Mouse (Mus musculus): ENCODE measurements at regions not wholly inside any gene's neighbourhood (a gene's known extent, or its start where the extent isn't known, plus 50 kb on each side); places are given as distances from the start of the nearest gene placed in this dataset.

- ATAC-seq (ENCODE audit: extremely low read depth, insufficient number of reproducible peaks, low FRiP score, low TSS enrichment): no peak
- Histone ChIP-seq H3K27ac (replicated peaks) (no peak overlapping the region), H3K4me2 (no peak overlapping the region), H3K4me3 (no peak overlapping the region), H3K27me3 (replicated peaks) (no peaks in the 10 kb centered on the region), H3K4me1 (peaks cover 23% of the 10 kb centered on the region), H3K9me3 (no peaks in the 10 kb centered on the region), H3K36me3 (no peaks in the 10 kb centered on the region), H3K9ac (no peak overlapping the region)
- WGBS: 65% methylated on average over 8 of the region's 8 CpGs
Observed at GRCm38 (mm10) chr10:8041790-8042189, 85.8 kb upstream of the Tab2 start.

DNA sequence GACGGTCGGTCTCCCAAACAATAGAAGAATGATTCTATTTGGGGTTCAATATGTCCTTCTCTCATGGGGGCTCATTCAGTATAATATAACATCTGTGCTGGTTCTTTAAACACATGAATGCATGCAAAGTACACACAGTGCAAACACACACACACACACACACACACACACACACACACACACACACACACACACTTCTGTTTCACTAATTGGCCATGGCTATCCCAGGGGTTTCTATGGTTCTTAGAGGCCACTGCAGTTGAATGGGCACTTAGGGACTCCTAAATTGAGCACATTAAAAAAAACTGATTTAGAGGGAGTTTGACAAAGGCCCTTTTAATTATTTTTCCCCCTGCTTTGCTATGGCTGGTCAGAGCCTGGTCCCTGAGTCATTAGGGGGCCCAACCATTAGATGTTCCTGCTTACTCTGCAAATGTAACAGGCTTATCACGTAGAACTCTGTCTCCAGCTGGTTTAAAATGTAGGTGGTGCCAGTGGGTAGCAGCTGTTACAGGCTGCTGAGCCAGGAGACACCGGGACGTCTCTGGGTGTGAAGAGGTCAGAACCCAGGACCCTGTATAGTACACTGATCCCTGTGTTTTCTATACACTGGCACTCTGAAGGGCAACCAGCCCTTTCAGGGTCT, 82.1 kb upstream of the Tab2 start:
- 24% methylated on average over 5 of the region's 5 CpGs for WGBS

GRCm38 (mm10) chr10:8036293-8036692, 80.3 kb upstream of the Tab2 start:
- H3K4me2 ChIP-seq: no peak overlapping the region
- 80% methylated on average over 4 of the region's 4 CpGs for WGBS
- ATAC-seq (ENCODE audit: extremely low read depth, insufficient number of reproducible peaks, low FRiP score, low TSS enrichment): no peak
- no peaks in the 10 kb centered on the region for H3K36me3 ChIP-seq
- no peak overlapping the region for H3K9ac ChIP-seq
- H3K4me3 ChIP-seq: no peak overlapping the region
- H3K27me3 ChIP-seq (replicated peaks): no peaks in the 10 kb centered on the region
- H3K27ac ChIP-seq (replicated peaks): no peak overlapping the region
- peaks cover 39% of the 10 kb centered on the region for H3K4me1 ChIP-seq
- H3K9me3 ChIP-seq: no peaks in the 10 kb centered on the region

More for the DNA sequence above, 82.1 kb upstream of the Tab2 start:
- no peak for ATAC-seq (ENCODE audit: extremely low read depth, insufficient number of reproducible peaks, low FRiP score, low TSS enrichment)
- Histone ChIP-seq H3K27ac (replicated peaks) (0 out of 2 replicates have a peak overlapping the region, but pooled peaks have one; percentile 39), H3K4me3 (peak overlapping the region; percentile 26), H3K9ac (peak overlapping the region; percentile 50; the same call in 1 of the 2 replicates), H3K4me1 (peaks cover 39% of the 10 kb centered on the region), H3K9me3 (no peaks in the 10 kb centered on the region), H3K27me3 (replicated peaks) (no peaks in the 10 kb centered on the region), H3K36me3 (no peaks in the 10 kb centered on the region), H3K4me2 (peak overlapping the region; percentile 58)

- 65% methylated on average over 1 of the region's 1 CpGs for WGBS
- Histone ChIP-seq H3K4me1 (peaks cover 39% of the 10 kb centered on the region), H3K9ac (no peak overlapping the region), H3K9me3 (no peaks in the 10 kb centered on the region), H3K4me3 (no peak overlapping the region), H3K4me2 (no peak overlapping the region), H3K36me3 (no peaks in the 10 kb centered on the region), H3K27me3 (replicated peaks) (no peaks in the 10 kb centered on the region), H3K27ac (replicated peaks) (no peak overlapping the region)
- ATAC-seq (ENCODE audit: extremely low read depth, insufficient number of reproducible peaks, low FRiP score, low TSS enrichment): no peak
Observed at GRCm38 (mm10) chr10:8035310-8035709, 79.3 kb upstream of the Tab2 start.

DNA sequence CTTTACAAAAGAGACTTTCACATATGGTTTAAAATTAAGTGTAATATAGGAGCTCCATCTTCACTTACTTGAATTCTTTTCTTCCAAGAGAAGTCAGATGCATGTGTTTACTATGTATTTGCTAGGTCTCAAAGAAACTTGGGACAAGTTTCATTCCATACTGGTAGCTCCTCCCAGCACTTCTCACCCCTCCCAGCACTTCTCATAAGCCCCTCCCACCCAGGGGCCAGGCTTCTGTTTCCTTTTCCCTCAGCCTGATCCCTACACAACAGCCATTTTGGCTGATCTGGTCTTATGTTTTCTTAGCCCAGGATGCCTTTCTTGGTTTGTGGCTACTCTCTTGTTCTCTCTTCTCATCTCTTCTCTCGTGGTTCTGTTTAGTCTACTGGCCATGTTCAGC, 76.2 kb upstream of the Tab2 start:
- H3K9ac ChIP-seq: no peak overlapping the region
- WGBS: 69% methylated on average over 1 of the region's 1 CpGs
- no peak overlapping the region for H3K4me2 ChIP-seq
- no peak for ATAC-seq (ENCODE audit: extremely low read depth, insufficient number of reproducible peaks, low FRiP score, low TSS enrichment)
- H3K4me3 ChIP-seq: no peak overlapping the region
- H3K27ac ChIP-seq (replicated peaks): no peak overlapping the region
- H3K27me3 ChIP-seq (replicated peaks): no peaks in the 10 kb centered on the region
- peaks cover 32% of the 10 kb centered on the region for H3K4me1 ChIP-seq
- no peaks in the 10 kb centered on the region for H3K9me3 ChIP-seq
- no peaks in the 10 kb centered on the region for H3K36me3 ChIP-seq

DNA sequence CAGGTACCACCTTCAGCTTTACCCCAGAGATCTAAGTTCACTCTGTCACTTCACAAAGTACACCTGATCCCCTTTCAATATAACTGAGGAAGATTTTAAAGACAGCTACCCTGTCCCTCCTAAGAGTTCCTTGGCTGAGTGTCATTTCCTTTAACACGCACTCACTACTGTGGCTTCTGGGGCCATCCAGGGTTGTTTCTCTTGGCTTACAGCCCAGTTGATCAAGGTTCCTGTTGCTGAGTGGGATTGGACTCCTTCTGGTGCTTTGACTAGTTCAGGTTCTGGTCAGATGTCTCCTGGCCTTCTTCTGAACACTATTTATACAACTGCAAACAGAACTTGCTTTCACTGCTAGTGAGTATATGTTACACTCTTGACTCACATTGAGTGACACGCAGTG, 72.8 kb upstream of the Tab2 start:
- peak overlapping the region; percentile 54 for H3K27ac ChIP-seq (replicated peaks)

DNA sequence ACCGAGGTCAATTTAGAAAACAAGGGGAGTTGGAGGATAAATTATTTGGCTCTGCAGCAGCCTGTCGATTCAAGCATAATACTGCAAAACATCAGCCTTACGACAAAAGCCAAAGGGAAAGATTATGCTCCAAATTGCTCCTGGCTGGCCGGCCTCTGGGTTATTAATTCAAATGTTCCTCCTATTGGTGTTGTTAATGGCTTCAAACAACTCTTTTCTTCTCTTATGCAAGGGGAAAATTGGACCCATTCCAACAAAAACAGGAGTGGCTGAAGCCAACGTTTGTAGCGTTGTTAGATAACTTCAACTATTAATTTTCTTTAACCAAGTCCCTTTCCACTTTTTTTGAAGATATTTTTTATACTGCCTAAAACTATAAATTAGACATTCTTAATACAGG, 71.0 kb upstream of the Tab2 start:
- H3K9me3 ChIP-seq: no peaks in the 10 kb centered on the region
- no peaks in the 10 kb centered on the region for H3K27me3 ChIP-seq (replicated peaks)
- no peak overlapping the region for H3K4me2 ChIP-seq
- H3K4me1 ChIP-seq: peaks cover 20% of the 10 kb centered on the region
- H3K9ac ChIP-seq: no peak overlapping the region
- no peak overlapping the region for H3K27ac ChIP-seq (replicated peaks)
- H3K36me3 ChIP-seq: no peaks in the 10 kb centered on the region
- no peak for ATAC-seq (ENCODE audit: extremely low read depth, insufficient number of reproducible peaks, low FRiP score, low TSS enrichment)
- 42% methylated on average over 6 of the region's 6 CpGs for WGBS
- H3K4me3 ChIP-seq: no peak overlapping the region

More for the DNA sequence above, 72.8 kb upstream of the Tab2 start:
- Histone ChIP-seq H3K4me1 (peaks cover 18% of the 10 kb centered on the region), H3K4me2 (no peak overlapping the region), H3K9ac (no peak overlapping the region), H3K36me3 (no peaks in the 10 kb centered on the region), H3K9me3 (no peaks in the 10 kb centered on the region), H3K4me3 (no peak overlapping the region), H3K27me3 (replicated peaks) (no peaks in the 10 kb centered on the region)
- ATAC-seq (ENCODE audit: extremely low read depth, insufficient number of reproducible peaks, low FRiP score, low TSS enrichment): no peak
- 42% methylated on average over 2 of the region's 2 CpGs for WGBS

DNA sequence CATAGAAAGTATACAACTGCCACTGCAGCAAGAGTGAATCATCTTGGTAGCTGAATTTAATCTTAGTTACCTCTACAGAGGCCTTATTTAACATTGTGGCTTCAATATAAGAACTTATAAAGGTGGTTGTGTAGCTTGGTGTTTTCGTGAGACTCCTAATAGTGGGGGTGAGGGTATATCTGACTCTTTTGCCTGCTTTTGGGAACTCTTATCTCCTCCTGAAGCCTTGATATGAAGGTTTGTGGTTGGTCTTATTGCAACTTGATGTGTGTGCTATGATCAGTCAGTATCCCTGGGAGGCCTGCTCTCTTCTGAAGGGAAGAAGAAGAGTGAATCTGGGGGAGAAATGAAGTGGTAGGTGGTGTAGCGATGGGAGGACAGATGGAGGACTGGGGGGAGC, 67.7 kb upstream of the Tab2 start:
- no peak overlapping the region for H3K27ac ChIP-seq (replicated peaks)
- no peak overlapping the region for H3K4me2 ChIP-seq
- no peaks in the 10 kb centered on the region for H3K27me3 ChIP-seq (replicated peaks)
- no peak overlapping the region for H3K9ac ChIP-seq
- 89% methylated on average over 2 of the region's 2 CpGs for WGBS
- H3K4me1 ChIP-seq: peaks cover 17% of the 10 kb centered on the region
- ATAC-seq (ENCODE audit: extremely low read depth, insufficient number of reproducible peaks, low FRiP score, low TSS enrichment): no peak
- H3K9me3 ChIP-seq: no peaks in the 10 kb centered on the region
- H3K4me3 ChIP-seq: no peak overlapping the region
- no peaks in the 10 kb centered on the region for H3K36me3 ChIP-seq

- H3K27me3 ChIP-seq (replicated peaks): no peaks in the 10 kb centered on the region
- no peak overlapping the region for H3K4me3 ChIP-seq
- no peak overlapping the region for H3K27ac ChIP-seq (replicated peaks)
- H3K9ac ChIP-seq: no peak overlapping the region
- H3K4me1 ChIP-seq: peaks cover 9% of the 10 kb centered on the region
- no peak overlapping the region for H3K4me2 ChIP-seq
- no peak for ATAC-seq (ENCODE audit: extremely low read depth, insufficient number of reproducible peaks, low FRiP score, low TSS enrichment)
- H3K9me3 ChIP-seq: no peaks in the 10 kb centered on the region
- H3K36me3 ChIP-seq: no peaks in the 10 kb centered on the region
- 73% methylated on average over 1 of the region's 1 CpGs for WGBS
Observed at GRCm38 (mm10) chr10:8021971-8022370, 65.9 kb upstream of the Tab2 start.

DNA sequence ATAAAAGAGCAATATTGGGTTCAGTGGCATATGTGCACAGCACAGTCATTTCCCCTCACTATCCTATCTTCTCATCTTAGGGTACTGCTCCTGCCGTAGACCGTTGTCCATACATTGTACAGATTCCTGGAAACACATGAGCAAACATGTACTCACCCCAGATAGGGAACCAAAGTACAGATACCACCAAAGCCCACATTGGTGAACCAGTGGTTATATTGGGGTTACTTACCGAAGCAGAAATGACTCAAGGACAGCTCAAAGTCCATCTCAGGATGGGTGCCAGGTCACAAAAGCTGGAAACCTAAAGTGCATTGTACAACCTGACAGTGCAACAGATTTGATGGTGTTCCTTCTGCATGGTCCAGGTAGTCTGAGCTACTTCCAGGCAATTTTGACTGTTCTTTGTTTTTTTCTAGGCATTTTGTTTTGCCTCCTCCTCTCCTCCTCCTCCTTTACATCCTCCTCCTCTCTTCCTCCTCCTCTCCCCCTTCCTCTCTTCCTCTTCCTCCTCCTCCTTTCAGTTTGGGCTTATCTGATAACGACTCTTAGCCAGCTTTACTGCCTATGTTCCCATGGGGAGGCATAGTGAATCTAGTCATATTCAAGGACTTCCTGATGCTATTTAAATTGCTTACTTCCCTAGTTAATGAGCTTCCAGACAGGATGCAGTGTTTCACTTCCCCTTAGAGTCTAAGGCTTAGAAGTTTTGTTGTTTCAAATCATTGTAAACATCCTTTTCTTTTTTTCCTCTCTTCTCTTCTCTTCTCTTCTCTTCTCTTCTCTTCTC, 65.1 kb upstream of the Tab2 start:
- Histone ChIP-seq H3K4me3 (no peak overlapping the region), H3K27ac (replicated peaks) (no peak overlapping the region), H3K36me3 (no peaks in the 10 kb centered on the region), H3K4me2 (no peak overlapping the region), H3K4me1 (peaks cover 5% of the 10 kb centered on the region), H3K27me3 (replicated peaks) (no peaks in the 10 kb centered on the region), H3K9me3 (no peaks in the 10 kb centered on the region), H3K9ac (no peak overlapping the region)
- 57% methylated on average over 4 of the region's 4 CpGs for WGBS
- ATAC-seq (ENCODE audit: extremely low read depth, insufficient number of reproducible peaks, low FRiP score, low TSS enrichment): no peak

DNA sequence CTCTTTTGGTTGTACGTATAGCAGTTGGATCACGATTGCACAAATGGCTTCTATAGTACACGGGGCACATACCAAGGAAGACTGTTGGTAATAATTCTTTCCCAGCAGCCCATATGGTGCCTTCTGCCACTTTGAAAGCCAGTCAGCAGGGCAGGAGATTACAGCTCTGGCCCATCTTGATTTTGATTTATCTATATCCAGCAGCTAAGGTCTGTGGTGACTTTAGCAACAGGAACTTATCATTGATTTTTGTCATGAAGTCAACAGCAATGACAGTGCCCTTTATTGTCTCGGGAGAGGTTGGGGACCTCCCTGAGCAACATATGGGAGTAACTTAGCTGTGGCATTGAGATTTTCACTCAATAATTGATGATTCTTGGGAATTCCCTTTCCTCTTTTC, 64.1 kb upstream of the Tab2 start:
- no peak overlapping the region for H3K27ac ChIP-seq (replicated peaks)
- H3K27me3 ChIP-seq (replicated peaks): no peaks in the 10 kb centered on the region
- no peaks in the 10 kb centered on the region for H3K9me3 ChIP-seq
- no peak for ATAC-seq (ENCODE audit: extremely low read depth, insufficient number of reproducible peaks, low FRiP score, low TSS enrichment)
- no peaks in the 10 kb centered on the region for H3K36me3 ChIP-seq
- no peak overlapping the region for H3K9ac ChIP-seq
- peaks cover 11% of the 10 kb centered on the region for H3K4me1 ChIP-seq
- 76% methylated on average over 4 of the region's 4 CpGs for WGBS
- H3K4me3 ChIP-seq: no peak overlapping the region
- no peak overlapping the region for H3K4me2 ChIP-seq
